Mouse (Mus musculus) adrenal gland, postnatal 14 days (tissue): ENCODE results near the gene Tchp. TPM values are rescaled to one million over a fixed set of nuclear protein-coding genes. Genes with fewer than 3 reads are reported as not detected.
A peak's percentile ranks its signal among the peaks of the same experiment; 100 is the strongest.

ENCODE experiments used
- DNase-seq: peaks from one replicate; pipeline ENCODE4 v3.0.0; 2021; ENCODE audit warnings: mixed read lengths
- long read RNA-seq, 2 experiments: library from polyadenylated mRNA; stranded (forward); transcript quantifications; one replicate each; pipeline ENCODE4 v2.0.0; 2021
- total RNA-seq: library from RNA; stranded (reverse); gene quantifications from 2 replicates; pipeline ENCODE4 v1.2.3, GENCODE M21; 2021

The Tchp gene
- total RNA-seq = 6.9 and 10.0 TPM in 2 replicates
- long read RNA-seq, experiment 1, partial matches to known transcripts = 2 of 12 reads
- long read RNA-seq, experiment 1, other reads (novel, unspliced or antisense) = 7 of 12 reads
- long read RNA-seq, experiment 2, partial matches to known transcripts = 2 of 8 reads
- long read RNA-seq, experiment 2, other reads (novel, unspliced or antisense) = 3 of 8 reads

GRCm38 (mm10) chr5:114707265-114708068 is at the start of gene Tchp:
Tchp (plus strand) TSS chr5:114707760.
- peak; percentile 97 for DNase-seq

- peak; percentile 42 for DNase-seq
These were observed 49.3 kb upstream of the Tchp start, which contains the start of gene Trpv4 for GRCm38 (mm10) chr5:114658255-114658654. Trpv4 (minus strand) TSS chr5:114658421.

GRCm38 (mm10) chr5:114661029-114661428 is 46.5 kb upstream of the Tchp start:
- no peak for DNase-seq

DNA sequence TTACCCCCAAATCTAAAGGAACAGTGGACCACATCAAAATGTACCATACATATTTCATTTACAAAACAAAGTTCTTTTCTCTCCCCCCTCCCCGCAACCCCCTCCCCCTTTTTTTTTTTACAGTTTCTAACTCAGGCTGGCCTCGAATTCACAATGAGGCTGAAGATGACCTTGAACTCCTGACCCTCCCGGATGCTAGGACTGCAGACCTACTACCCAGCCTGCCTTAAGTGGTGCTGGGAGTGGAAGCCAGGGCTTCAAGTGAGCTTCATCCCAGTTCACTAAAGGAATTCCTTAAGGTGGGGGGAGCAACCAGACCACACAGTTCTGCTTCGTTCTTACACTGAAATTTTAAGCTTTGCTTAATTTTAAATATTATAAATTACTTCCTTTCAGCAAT is 43.4 kb upstream of the Tchp start:
- DNase-seq = no peak

- no peak for DNase-seq
These were observed 42.8 kb upstream of the Tchp start for GRCm38 (mm10) chr5:114664750-114665149.

DNA sequence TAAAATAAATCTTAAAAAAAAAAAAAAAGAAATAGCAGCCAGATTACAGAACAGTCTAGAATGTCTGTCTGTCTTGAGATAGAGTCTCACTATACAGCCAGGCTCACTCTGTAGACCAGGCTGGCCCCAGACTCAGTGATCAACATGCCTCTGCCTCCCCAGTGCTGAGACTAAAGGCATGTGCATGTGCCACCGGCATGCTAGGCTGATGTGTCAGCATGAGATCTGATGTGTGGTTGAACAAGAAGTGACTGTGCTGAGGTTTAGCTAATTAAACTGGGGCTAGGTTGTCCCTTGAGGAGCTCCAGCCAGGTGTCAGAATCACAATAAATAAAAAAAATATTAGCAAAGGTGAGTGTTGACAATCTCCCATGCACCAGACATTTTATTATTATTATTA is 40.9 kb upstream of the Tchp start:
- DNase-seq = no peak

DNA sequence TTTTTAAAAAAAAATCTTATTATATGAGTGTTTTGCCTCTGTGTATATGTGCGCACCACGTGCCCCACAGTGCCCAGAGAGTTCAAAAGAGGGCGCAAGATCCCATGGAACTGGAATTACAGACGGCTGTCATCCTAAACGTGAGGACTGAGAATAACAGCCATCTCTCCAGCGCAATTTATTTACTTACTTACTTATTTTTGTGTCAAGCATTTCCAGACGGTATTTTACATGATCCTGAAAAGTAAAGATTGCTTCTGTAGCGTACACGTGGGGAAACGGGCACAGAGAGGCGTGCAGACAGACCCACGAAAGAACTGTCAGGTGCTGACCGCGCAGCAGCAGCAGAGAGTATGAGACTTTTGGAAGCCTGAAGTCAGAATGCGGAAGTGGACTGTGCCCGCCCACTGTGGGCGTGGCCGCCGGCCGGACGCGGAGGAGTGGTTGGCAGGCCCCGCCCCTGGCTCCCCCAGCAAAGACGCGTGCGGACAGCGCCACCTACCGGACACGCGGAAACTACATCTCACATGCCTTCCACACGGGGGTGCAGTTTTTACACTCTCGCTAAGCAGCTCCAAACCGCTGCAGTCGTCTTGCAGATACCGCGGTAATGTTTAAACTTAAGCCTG is 40.2 kb upstream of the Tchp start:
- peak; percentile 99 for DNase-seq

DNA sequence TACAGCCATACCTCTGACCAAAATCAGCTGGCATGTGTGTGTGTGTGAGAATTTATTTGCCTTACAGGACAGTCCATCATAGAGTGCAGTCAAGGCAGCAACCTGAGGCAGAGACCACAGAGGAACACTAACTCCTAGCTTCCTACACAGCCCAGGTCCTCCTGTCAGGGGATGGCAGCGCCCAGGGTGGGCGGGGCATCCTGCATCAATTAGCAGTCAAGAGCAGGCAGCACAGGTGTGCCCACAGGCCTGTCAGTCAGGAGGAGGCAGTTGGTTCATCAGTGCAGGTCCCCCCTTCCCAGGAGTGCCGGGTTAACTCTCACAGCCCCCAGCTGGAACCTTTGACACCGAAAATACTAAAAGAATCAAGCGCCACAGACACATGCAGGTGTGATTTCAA is 38.5 kb upstream of the Tchp start:
- DNase-seq = no peak

DNA sequence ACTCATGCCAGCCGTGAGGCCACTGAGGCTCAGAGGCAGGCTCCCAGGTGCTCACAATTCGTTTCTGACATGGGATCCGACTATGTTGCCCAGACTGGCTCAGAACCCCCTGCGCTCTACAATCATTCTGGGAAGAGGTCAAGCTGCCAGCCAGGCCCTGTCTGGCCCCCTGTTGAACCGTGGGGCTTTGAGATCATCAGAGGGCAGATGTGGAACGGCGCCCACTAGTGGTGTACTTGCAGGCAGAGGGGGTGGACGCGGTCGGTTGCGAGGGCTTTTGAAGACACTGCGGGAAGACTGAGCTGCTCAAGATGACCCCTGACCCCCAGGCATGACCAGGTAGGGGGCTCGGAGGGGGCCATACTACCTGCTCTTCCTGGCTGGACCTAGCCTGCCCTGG is 34.4 kb upstream of the Tchp start:
- DNase-seq = no peak

DNA sequence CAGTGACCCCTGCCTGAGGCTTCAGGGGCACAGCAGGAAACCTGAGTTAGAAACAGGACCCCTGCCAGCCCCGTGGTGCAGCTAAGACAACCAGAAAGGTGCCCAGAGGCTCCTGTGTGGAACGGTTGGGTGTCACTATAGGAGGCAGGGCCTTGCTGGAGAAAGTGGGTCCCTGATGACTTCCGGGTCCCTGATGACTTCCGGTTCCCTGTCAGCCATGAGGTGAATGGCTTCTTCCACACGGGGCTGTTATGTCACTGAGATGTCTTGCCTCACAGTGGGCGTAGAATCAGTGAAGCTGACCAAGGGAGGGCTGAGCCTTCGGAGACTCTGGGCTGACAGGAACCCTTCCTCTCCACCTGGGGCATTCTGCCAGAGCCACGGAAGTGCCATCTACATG is 33.0 kb upstream of the Tchp start:
- DNase-seq = no peak

DNA sequence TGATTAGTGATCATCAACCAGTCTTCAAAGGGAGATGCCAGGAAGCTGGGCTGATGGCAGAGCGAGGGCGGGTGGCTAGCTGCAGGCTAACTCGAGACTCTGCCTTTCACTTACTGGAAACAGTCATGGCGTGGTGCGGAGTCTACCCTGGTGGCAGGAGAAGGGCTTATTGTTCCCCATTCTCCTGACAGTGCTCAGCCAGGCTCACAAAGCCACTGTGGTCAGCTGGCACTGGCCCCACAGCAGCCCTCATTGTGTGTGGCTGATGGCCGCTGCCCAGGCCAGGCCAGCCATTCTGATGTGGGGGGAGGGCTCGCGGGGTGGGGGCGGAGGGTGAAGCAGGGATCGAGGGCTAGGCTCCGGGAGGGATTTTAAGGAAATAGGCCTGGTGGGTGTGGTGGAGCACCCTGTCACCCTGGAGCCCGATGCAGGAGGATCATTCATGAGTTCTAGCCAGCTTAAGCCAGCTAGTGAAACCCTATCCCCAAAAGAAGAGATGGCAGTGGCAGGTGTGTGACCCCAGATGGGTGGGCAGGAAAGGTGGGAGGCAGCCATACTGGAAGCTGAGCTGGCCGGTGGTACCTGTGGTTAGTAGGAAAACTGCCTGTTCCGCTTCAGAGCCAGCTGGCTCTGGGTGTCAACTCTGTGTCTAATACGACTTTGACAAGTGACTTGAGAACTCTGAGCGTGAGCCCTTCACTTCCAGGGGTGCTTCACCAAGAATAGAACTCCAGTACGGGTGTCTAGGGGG is 27.5 kb upstream of the Tchp start:
- no peak for DNase-seq

DNA sequence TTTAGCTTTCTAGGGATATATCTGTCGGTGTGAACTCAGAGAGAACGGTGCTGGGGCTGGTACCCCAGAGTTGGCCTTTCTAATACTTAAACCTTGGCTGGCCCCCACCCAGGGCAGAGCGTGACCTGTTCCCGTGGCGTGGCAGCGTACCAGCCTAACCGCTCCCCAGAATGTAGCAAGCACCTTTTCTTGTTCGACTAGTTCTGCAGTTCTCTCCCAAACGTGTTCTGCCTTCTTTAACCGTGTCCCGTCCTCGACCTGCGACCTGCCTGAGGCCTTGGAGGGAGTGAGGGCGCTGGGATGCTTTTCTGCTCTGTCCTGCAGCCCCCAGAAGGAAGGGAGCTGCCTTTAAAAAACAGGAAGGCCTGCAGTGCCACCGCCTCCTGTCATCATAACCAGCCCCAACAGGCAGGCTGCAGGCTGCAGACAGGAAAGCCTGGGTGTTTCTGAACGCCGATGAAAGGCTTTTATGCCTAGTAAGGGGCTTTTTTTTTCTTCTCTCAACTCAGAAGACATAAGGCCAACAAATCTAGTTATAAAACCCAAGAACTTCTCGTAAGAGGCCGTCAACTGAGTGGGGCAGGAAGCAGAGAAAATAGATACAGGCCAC is 26.8 kb upstream of the Tchp start:
- DNase-seq = no peak

DNA sequence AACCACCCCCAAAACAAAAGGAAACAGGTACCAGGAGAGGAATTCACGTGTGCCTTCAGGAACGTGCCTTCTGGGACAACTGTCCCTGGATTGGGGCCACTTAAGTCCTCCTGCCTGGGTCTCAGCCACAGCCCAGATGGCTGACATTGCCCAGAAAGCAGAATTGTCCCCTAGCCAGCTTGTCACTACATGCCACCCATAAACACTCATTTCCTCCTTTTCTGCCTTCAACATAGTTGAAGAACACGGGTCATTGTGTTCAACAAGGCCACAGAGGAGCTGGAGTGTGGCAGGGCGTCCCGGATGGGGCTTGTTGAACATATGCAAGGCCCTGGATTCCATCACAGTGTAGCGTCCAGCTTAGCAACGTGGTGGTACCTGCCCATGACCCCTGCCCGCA is 25.8 kb upstream of the Tchp start:
- DNase-seq = no peak

DNA sequence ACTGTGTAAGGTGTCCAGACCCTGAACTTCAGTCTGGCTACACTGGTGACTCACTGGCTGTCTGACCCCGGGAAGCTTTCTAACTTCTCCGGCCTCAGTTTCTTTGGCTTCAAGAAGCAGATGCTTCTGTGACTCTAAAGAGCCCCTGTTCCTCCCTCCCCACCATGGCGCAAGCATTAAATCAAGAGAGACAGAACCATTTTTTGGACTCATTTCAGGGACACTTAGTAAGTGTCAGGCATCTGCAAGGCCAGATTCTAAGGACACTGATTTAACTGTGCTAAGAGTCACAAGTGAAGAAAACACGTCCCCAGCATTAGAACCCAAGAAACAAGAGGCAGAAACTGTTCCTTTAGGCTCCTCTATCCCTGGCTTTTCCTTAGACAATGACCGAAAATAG is 21.6 kb upstream of the Tchp start:
- DNase-seq = peak; percentile 40

- DNase-seq = no peak
These were observed 20.8 kb upstream of the Tchp start for GRCm38 (mm10) chr5:114686726-114687210.

GRCm38 (mm10) chr5:114687901-114688300 is 19.7 kb upstream of the Tchp start:
- DNase-seq = no peak

- no peak for DNase-seq
These were observed 18.9 kb upstream of the Tchp start for GRCm38 (mm10) chr5:114688703-114689102.

- DNase-seq = peak; percentile 51
These were observed 17.7 kb upstream of the Tchp start for GRCm38 (mm10) chr5:114689700-114690366.

DNA sequence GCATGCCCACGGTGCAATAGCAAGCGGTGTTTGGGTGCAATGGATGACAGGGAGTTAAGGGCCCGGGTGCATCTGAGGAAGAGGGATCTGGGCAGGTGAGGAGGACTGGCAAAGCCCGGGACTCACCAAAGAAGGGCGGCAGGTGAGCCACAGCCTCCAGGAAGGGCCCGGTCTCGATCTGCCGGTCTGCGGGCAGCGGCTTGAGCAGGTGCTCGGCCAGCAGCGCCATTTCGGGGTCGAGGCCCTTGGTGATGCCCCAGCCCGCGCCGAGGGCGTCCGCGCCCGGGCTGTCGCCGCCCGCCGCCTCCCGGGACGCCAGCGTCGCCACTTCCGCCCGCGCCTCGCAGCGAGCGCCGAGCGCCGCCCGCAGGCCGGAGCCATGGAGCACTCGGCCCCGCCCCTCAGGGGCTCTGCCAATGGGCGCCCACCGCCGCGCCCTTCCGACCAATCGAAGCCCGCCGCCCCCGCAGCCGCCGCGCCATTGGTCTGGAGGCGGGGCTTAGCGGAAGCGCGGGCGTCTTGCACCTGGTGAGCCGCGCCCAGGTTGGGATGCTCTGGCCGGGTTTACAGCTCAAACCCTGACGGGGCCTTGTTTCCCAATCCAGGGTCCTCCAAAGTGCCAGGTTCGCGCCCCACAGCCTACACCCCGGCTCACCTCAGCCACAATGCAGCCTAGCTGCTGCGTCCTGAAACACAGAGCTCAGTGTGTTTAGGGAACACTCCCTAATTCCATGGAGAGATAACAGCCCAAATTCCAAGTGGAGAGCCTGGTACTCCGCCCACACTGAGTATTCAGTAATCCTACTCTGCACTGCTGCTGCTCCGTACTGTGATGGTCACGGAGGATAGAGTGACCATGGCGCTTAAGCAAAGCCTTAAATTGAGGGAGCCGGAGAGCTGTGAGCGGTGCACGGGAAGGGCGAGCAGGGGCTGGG is 16.7 kb upstream of the Tchp start, which contains the start of gene Gltp:
Gene Gltp, minus strand, starts transcription at position 352 of the 935 bp plus-strand sequence.
- DNase-seq = peak; percentile 96

- no peak for DNase-seq
These were observed 11.8 kb upstream of the Tchp start for GRCm38 (mm10) chr5:114695775-114696174.
